Mouse (Mus musculus) myocyte (in vitro differentiated cells): ENCODE data around the gene BC048403. TPM values are rescaled to one million over a fixed set of nuclear protein-coding genes. Genes with fewer than 3 reads are reported as not detected.

Source experiments
- H3K27me3 ChIP-seq: one replicate; pipeline ENCODE4 v1.6.1; 2011; ENCODE audit not compliant: control insufficient read depth, insufficient read depth, insufficient read length
- H3K36me3 ChIP-seq: one replicate; pipeline ENCODE4 v1.6.1; 2011; ENCODE audit not compliant: control insufficient read depth, insufficient read depth
- H3K4me2 ChIP-seq: one replicate; pipeline ENCODE4 v1.6.1; 2011; ENCODE audit warnings: low read depth, control low read depth
- H3K4me3 ChIP-seq: one replicate; pipeline ENCODE4 v1.5.1; 2011; ENCODE audit warnings: mild to moderate bottlenecking, control low read depth, moderate library complexity
- H3K79me2 ChIP-seq: one replicate; pipeline ENCODE4 v1.6.1; 2011; ENCODE audit not compliant: control insufficient read depth, insufficient read depth
- H3ac ChIP-seq: one replicate; pipeline ENCODE4 v1.6.1; 2011; ENCODE audit not compliant: control insufficient read depth, insufficient read length
- CEBPB ChIP-seq: IDR thresholded peaks from 2 replicates; pipeline ENCODE4 v1.6.1; 2011; ENCODE audit warnings: mild to moderate bottlenecking, moderate library complexity; ENCODE audit not compliant: poor library complexity, insufficient read depth, severe bottlenecking
- E2F4 ChIP-seq: IDR thresholded peaks from one replicate; pipeline ENCODE4 v1.6.1; 2011; ENCODE audit warnings: mild to moderate bottlenecking, control low read depth, moderate library complexity; ENCODE audit not compliant: insufficient read depth
- MAX ChIP-seq: IDR thresholded peaks from one replicate; pipeline ENCODE4 v1.6.1; 2011; ENCODE audit warnings: low read depth, mild to moderate bottlenecking, control low read depth
- MYOD1 ChIP-seq, 3 experiments: IDR thresholded peaks; one replicate each; pipeline ENCODE4 v1.6.1; 2011; ENCODE audit warnings: control low read depth in 2 of 3, low read depth in 2 of 3, mild to moderate bottlenecking in 2 of 3, moderate library complexity in 1 of 3; ENCODE audit not compliant: insufficient read length in 2 of 3, control insufficient read depth in 1 of 3
- MYOG ChIP-seq, 3 experiments: IDR thresholded peaks; one replicate each; pipeline ENCODE4 v1.6.1; 2011; ENCODE audit warnings: control low read depth in 2 of 3, low read depth in 2 of 3, mild to moderate bottlenecking in 2 of 3; ENCODE audit not compliant: insufficient read length in 2 of 3, control insufficient read depth in 1 of 3, insufficient read depth in 1 of 3
- POLR2A ChIP-seq: IDR thresholded peaks from one replicate; pipeline ENCODE4 v1.6.1; 2011; ENCODE audit warnings: low read depth, mild to moderate bottlenecking, control low read depth, moderate library complexity; ENCODE audit not compliant: insufficient read length
- POLR2AphosphoS2 ChIP-seq: IDR thresholded peaks from one replicate; pipeline ENCODE4 v1.6.1; 2011; ENCODE audit warnings: low read depth, control low read depth; ENCODE audit not compliant: insufficient read length
- REST ChIP-seq: IDR thresholded peaks from one replicate; pipeline ENCODE4 v1.6.1; 2011; ENCODE audit warnings: mild to moderate bottlenecking, control low read depth, moderate library complexity; ENCODE audit not compliant: insufficient read depth, insufficient read length
- SRF ChIP-seq: IDR thresholded peaks from one replicate; pipeline ENCODE4 v1.6.1; 2011; ENCODE audit warnings: low read depth; ENCODE audit not compliant: control insufficient read depth, insufficient read length
- TCF12 ChIP-seq: IDR thresholded peaks from one replicate; pipeline ENCODE4 v1.6.1; 2011; ENCODE audit warnings: mild to moderate bottlenecking, control low read depth; ENCODE audit not compliant: poor library complexity, insufficient read depth, severe bottlenecking
- TCF3 ChIP-seq: IDR thresholded peaks from one replicate; pipeline ENCODE4 v1.6.1; 2011; ENCODE audit warnings: low read depth, control low read depth; ENCODE audit not compliant: insufficient read length
- USF1 ChIP-seq: IDR thresholded peaks from one replicate; pipeline ENCODE4 v1.6.1; 2011; ENCODE audit warnings: low read depth, mild to moderate bottlenecking, control low read depth, moderate library complexity
- polyA plus RNA-seq: library from polyadenylated mRNA; unstranded; fragments of >200 nt; fragmentation: generic; extraction: Trizol; gene quantifications from one replicate; pipeline ENCODE4 v1.2.1, GENCODE M21; 2012; ENCODE audit warnings: missing spikeins

Gene BC048403
- polyA plus RNA-seq, 1 experiment = 2.8 TPM

DNA sequence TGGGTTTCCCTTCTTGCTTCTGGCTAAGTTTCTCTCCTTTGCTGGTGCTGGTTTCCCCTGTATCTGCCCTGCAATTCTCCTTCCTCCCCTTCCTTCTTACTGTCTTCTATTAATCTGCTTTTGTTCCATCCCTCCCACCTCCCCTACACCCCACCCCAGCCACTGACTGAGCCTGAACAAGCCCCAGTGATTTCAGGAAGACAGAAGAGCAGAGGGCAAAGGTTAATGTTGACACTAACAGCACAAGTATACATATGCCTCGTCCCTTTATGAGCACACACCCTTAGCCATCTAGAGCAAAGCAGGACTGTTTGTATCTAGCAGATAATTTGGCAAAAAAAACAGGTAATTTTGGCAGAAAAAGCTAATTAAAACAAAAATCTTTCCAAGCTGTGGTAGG lies 16.1 kb downstream of the BC048403 start:
- TF ChIP-seq MAX (no peak), MYOD1 (IDR thresholded peaks at IDR 0.05; ENCODE audit: control insufficient read depth in 1 of 3, insufficient read length in 2 of 3, low read depth in 2 of 3) (no peak), TCF12 (no peak), TCF3 (no peak), SRF (no peak), E2F4 (no peak), POLR2A (no peak), CEBPB (no peak), POLR2AphosphoS2 (no peak), USF1 (no peak)
- no peaks in the 10 kb centered on the region for H3K79me2 ChIP-seq

GRCm38 (mm10) chr10:121756677-121757076 lies 16.9 kb downstream of the BC048403 start:
- Histone ChIP-seq H3K36me3 (no peaks in the 10 kb centered on the region), H3K4me3 (no peak overlapping the region), H3K79me2 (no peaks in the 10 kb centered on the region), H3ac (no peak overlapping the region), H3K27me3 (no peaks in the 10 kb centered on the region), H3K4me2 (no peak overlapping the region)
- TF ChIP-seq POLR2A = no peak
- TF ChIP-seq REST = no peak
- TF ChIP-seq CEBPB = no peak
- no peak for TF ChIP-seq E2F4
- TF ChIP-seq MAX = no peak
- no peak for TF ChIP-seq TCF12
- TF ChIP-seq MYOG (IDR thresholded peaks at IDR 0.05; ENCODE audit: control insufficient read depth in 1 of 3, insufficient read depth in 1 of 3, insufficient read length in 2 of 3, low read depth in 2 of 3) = no peak
- TF ChIP-seq POLR2AphosphoS2 = no peak
- no peak for TF ChIP-seq USF1
- TF ChIP-seq SRF = no peak
- TF ChIP-seq MYOD1 (IDR thresholded peaks at IDR 0.05; ENCODE audit: control insufficient read depth in 1 of 3, insufficient read length in 2 of 3, low read depth in 2 of 3) = no peak
- TF ChIP-seq TCF3 = no peak

More for the DNA sequence above, 16.1 kb downstream of the BC048403 start:
- H3K4me3 ChIP-seq = no peak overlapping the region
- no peak overlapping the region for H3K4me2 ChIP-seq
- no peaks in the 10 kb centered on the region for H3K27me3 ChIP-seq
- H3ac ChIP-seq = no peak overlapping the region
- H3K36me3 ChIP-seq = no peaks in the 10 kb centered on the region

DNA sequence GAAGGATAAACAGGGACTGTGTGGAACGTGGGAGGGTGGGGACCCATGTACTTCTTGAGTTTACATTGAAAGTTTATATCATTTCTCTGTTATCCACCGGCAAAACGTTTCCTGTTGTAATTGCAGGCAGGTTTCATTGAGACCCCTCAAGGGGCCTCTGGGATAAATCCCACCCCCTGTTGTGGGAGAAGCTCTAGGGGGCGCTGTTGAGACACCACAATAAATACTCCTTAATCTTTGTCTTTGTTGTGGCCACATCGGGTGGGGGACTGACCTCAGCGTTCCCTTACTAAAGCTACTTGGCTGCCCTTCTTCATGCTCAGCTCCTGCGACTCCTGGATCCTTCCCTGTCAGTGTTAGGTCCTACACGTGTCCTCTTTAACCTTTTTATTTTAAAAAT lies 19.4 kb downstream of the BC048403 start:
- no peak overlapping the region for H3ac ChIP-seq
- no peaks in the 10 kb centered on the region for H3K79me2 ChIP-seq
- no peak overlapping the region for H3K4me3 ChIP-seq
- H3K36me3 ChIP-seq = no peaks in the 10 kb centered on the region
- no peak for TF ChIP-seq POLR2AphosphoS2
- no peak for TF ChIP-seq REST
- TF ChIP-seq TCF12 = no peak
- TF ChIP-seq USF1 = no peak
- TF ChIP-seq CEBPB = no peak
- no peak for TF ChIP-seq TCF3
- no peaks in the 10 kb centered on the region for H3K27me3 ChIP-seq
- H3K4me2 ChIP-seq = no peak overlapping the region

GRCm38 (mm10) chr10:121762141-121762540 lies 22.4 kb downstream of the BC048403 start:
- Histone ChIP-seq H3K36me3 (no peaks in the 10 kb centered on the region), H3K4me2 (no peak overlapping the region), H3K27me3 (no peaks in the 10 kb centered on the region), H3K79me2 (no peaks in the 10 kb centered on the region), H3ac (no peak overlapping the region), H3K4me3 (no peak overlapping the region)
- TF ChIP-seq E2F4 (no peak), MYOD1 (IDR thresholded peaks at IDR 0.05; ENCODE audit: control insufficient read depth in 1 of 3, insufficient read length in 2 of 3, low read depth in 2 of 3) (no peak), POLR2AphosphoS2 (no peak), MYOG (IDR thresholded peaks at IDR 0.05; ENCODE audit: control insufficient read depth in 1 of 3, insufficient read depth in 1 of 3, insufficient read length in 2 of 3, low read depth in 2 of 3) (no peak), TCF12 (no peak), CEBPB (no peak), REST (no peak), POLR2A (no peak), USF1 (no peak), SRF (no peak), TCF3 (no peak), MAX (no peak)

DNA sequence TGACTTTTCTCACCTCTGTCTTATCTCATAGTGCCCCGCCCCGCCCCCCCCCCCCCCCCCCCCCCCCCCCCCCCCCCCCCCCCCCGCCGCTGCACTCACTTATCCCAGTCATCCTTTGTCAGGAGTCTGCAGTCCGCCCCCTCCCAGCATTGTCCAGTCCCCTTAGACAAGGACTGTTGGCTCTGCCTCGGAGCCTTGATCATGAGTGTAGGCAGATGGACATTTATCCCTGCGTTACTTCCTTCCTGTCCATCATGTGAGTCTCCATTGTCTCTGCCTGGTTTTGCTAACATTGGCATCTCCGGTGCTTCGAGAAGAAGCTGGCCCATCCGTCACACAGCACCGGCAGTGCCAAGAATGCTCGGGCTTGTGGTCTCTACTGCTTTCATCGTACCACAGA lies 23.5 kb downstream of the BC048403 start:
- Histone ChIP-seq H3K4me2 (no peak overlapping the region), H3K79me2 (no peaks in the 10 kb centered on the region), H3K27me3 (no peaks in the 10 kb centered on the region), H3ac (no peak overlapping the region), H3K36me3 (no peaks in the 10 kb centered on the region), H3K4me3 (no peak overlapping the region)
- no peak for TF ChIP-seq USF1
- no peak for TF ChIP-seq MYOG (IDR thresholded peaks at IDR 0.05; ENCODE audit: control insufficient read depth in 1 of 3, insufficient read depth in 1 of 3, insufficient read length in 2 of 3, low read depth in 2 of 3)
- TF ChIP-seq POLR2AphosphoS2 = no peak
- no peak for TF ChIP-seq E2F4
- TF ChIP-seq SRF = no peak
- TF ChIP-seq REST = no peak
- TF ChIP-seq MAX = no peak
- no peak for TF ChIP-seq CEBPB
- TF ChIP-seq TCF3 = no peak
- TF ChIP-seq POLR2A = no peak
- TF ChIP-seq TCF12 = no peak
- no peak for TF ChIP-seq MYOD1 (IDR thresholded peaks at IDR 0.05; ENCODE audit: control insufficient read depth in 1 of 3, insufficient read length in 2 of 3, low read depth in 2 of 3)
